Mouse (Mus musculus) C2C12 (cell line): ENCODE data around the gene Gm20388.

Experiments
- CEBPB ChIP-seq: IDR thresholded peaks from one replicate; pipeline ENCODE4 v1.6.1; 2011; ENCODE audit warnings: low read depth, mild to moderate bottlenecking, control low read depth, moderate library complexity
- CTCF ChIP-seq: IDR thresholded peaks from one replicate; pipeline ENCODE4 v1.5.1; 2011; ENCODE audit not compliant: control insufficient read depth, insufficient read depth, insufficient read length
- MYOD1 ChIP-seq: IDR thresholded peaks from one replicate; pipeline ENCODE4 v1.6.1; 2011; ENCODE audit warnings: low read depth; ENCODE audit not compliant: control insufficient read depth, insufficient read length

- TF ChIP-seq CTCF, result no peak
- TF ChIP-seq MYOD1, result no peak
- no peak for TF ChIP-seq CEBPB
These were observed 935.4 kb downstream of the Gm20388 start for GRCm38 (mm10) chr8:120846018-120846417.
